Mouse (Mus musculus): ENCODE results near the gene Olfr70. TPM values are rescaled to one million over a fixed set of nuclear protein-coding genes. Genes with fewer than 3 reads are reported as not detected.

Olfr70 gene
- not detected in 2 replicates for polyA plus RNA-seq (2014; fragmentation: Nextera tagmentation; extraction: Ambion mirVana)

GRCm38 (mm10) chr4:43700707-43701106 is at the start of gene Olfr70:
Olfr70 (minus strand) TSS chr4:43700807.
- Histone ChIP-seq H3K4me2 (ENCODE audit: low read length) (no peak within 1 kb of the TSS), H3K9ac (ENCODE audit: low read length) (no peak within 1 kb of the TSS), H3K36me3 (ENCODE audit: control insufficient read depth, insufficient read depth, low read length) (no peaks in the 10 kb centered on the region), H3K27ac (ENCODE audit: low read depth) (no peak within 1 kb of the TSS), H3K4me3 (ENCODE audit: low read depth, low read length) (no peak within 1 kb of the TSS), H3K4me1 (replicated peaks; ENCODE audit: control insufficient read depth, insufficient read depth, low read length) (no peaks in the 10 kb centered on the region), H3K9me3 (ENCODE audit: control insufficient read depth, low read length) (no peaks in the 10 kb centered on the region), H3K27me3 (replicated peaks; ENCODE audit: control insufficient read depth, insufficient read depth, low read length) (no peaks in the 10 kb centered on the region)
- WGBS: 85% methylated on average over 6 of the region's 6 CpGs
- DNase-seq (ENCODE audit: low spot score): no peak
- ATAC-seq (replicated peaks; ENCODE audit: low FRiP score, low TSS enrichment, low read depth): no peak

GRCm38 (mm10) chr4:43745187-43745586 is 44.6 kb upstream of the Olfr70 start:
- H3K27me3 ChIP-seq (replicated peaks; ENCODE audit: control insufficient read depth, insufficient read depth, low read length): no peaks in the 10 kb centered on the region
- peaks cover 4% of the 10 kb centered on the region; the same call in 1 of the 2 replicates for H3K9me3 ChIP-seq (ENCODE audit: control insufficient read depth, low read length)
- H3K9ac ChIP-seq (ENCODE audit: low read length): no peak overlapping the region
- H3K4me3 ChIP-seq (ENCODE audit: low read depth, low read length): no peak overlapping the region
- DNase-seq (ENCODE audit: low spot score): no peak
- no peak overlapping the region for H3K27ac ChIP-seq (ENCODE audit: low read depth)
- H3K36me3 ChIP-seq (ENCODE audit: control insufficient read depth, insufficient read depth, low read length): no peaks in the 10 kb centered on the region
- peaks cover 7% of the 10 kb centered on the region; the same call in 1 of the 2 replicates for H3K4me1 ChIP-seq (replicated peaks; ENCODE audit: control insufficient read depth, insufficient read depth, low read length)
- ATAC-seq (replicated peaks; ENCODE audit: low FRiP score, low TSS enrichment, low read depth): no peak
- no peak overlapping the region for H3K4me2 ChIP-seq (ENCODE audit: low read length)
- WGBS: 20% methylated on average over 6 of the region's 6 CpGs

- peaks cover 7% of the 10 kb centered on the region; the same call in 1 of the 2 replicates for H3K4me1 ChIP-seq (replicated peaks; ENCODE audit: control insufficient read depth, insufficient read depth, low read length)
- no peak overlapping the region for H3K4me3 ChIP-seq (ENCODE audit: low read depth, low read length)
- no peak overlapping the region for H3K4me2 ChIP-seq (ENCODE audit: low read length)
- WGBS: 8% methylated on average over 1 of the region's 1 CpGs
- H3K27ac ChIP-seq (ENCODE audit: low read depth): no peak overlapping the region
- H3K27me3 ChIP-seq (replicated peaks; ENCODE audit: control insufficient read depth, insufficient read depth, low read length): no peaks in the 10 kb centered on the region
- DNase-seq (ENCODE audit: low spot score) (no peak), ATAC-seq (replicated peaks; ENCODE audit: low FRiP score, low TSS enrichment, low read depth) (no peak)
- H3K9me3 ChIP-seq (ENCODE audit: control insufficient read depth, low read length): no peaks in the 10 kb centered on the region
- H3K9ac ChIP-seq (ENCODE audit: low read length): no peak overlapping the region
- no peaks in the 10 kb centered on the region for H3K36me3 ChIP-seq (ENCODE audit: control insufficient read depth, insufficient read depth, low read length)
These were observed 42.5 kb upstream of the Olfr70 start for GRCm38 (mm10) chr4:43743099-43743498.

GRCm38 (mm10) chr4:43742637-43743036 is 42.0 kb upstream of the Olfr70 start:
- DNase-seq (ENCODE audit: low spot score) (no peak), ATAC-seq (replicated peaks; ENCODE audit: low FRiP score, low TSS enrichment, low read depth) (no peak)
- no peak overlapping the region for H3K9ac ChIP-seq (ENCODE audit: low read length)
- no peak overlapping the region for H3K4me3 ChIP-seq (ENCODE audit: low read depth, low read length)
- 28% methylated on average over 4 of the region's 4 CpGs for WGBS
- no peaks in the 10 kb centered on the region for H3K36me3 ChIP-seq (ENCODE audit: control insufficient read depth, insufficient read depth, low read length)
- peaks cover 7% of the 10 kb centered on the region; the same call in 1 of the 2 replicates for H3K4me1 ChIP-seq (replicated peaks; ENCODE audit: control insufficient read depth, insufficient read depth, low read length)
- no peak overlapping the region for H3K27ac ChIP-seq (ENCODE audit: low read depth)
- H3K27me3 ChIP-seq (replicated peaks; ENCODE audit: control insufficient read depth, insufficient read depth, low read length): no peaks in the 10 kb centered on the region
- no peaks in the 10 kb centered on the region for H3K9me3 ChIP-seq (ENCODE audit: control insufficient read depth, low read length)
- H3K4me2 ChIP-seq (ENCODE audit: low read length): no peak overlapping the region

- Histone ChIP-seq H3K36me3 (ENCODE audit: control insufficient read depth, insufficient read depth, low read length) (no peaks in the 10 kb centered on the region), H3K4me2 (ENCODE audit: low read length) (no peak overlapping the region), H3K9ac (ENCODE audit: low read length) (no peak overlapping the region), H3K9me3 (ENCODE audit: control insufficient read depth, low read length) (no peaks in the 10 kb centered on the region), H3K4me1 (replicated peaks; ENCODE audit: control insufficient read depth, insufficient read depth, low read length) (no peaks in the 10 kb centered on the region), H3K27me3 (replicated peaks; ENCODE audit: control insufficient read depth, insufficient read depth, low read length) (no peaks in the 10 kb centered on the region), H3K4me3 (ENCODE audit: low read depth, low read length) (no peak overlapping the region), H3K27ac (ENCODE audit: low read depth) (no peak overlapping the region)
- DNase-seq (ENCODE audit: low spot score) (no peak), ATAC-seq (replicated peaks; ENCODE audit: low FRiP score, low TSS enrichment, low read depth) (no peak)
- WGBS: 54% methylated on average over 5 of the region's 5 CpGs
These were observed 40.9 kb upstream of the Olfr70 start for GRCm38 (mm10) chr4:43741526-43741925.

GRCm38 (mm10) chr4:43738989-43739674 is 38.5 kb upstream of the Olfr70 start:
- Histone ChIP-seq H3K9me3 (ENCODE audit: control insufficient read depth, low read length) (no peaks in the 10 kb centered on the region), H3K4me1 (replicated peaks; ENCODE audit: control insufficient read depth, insufficient read depth, low read length) (no peaks in the 10 kb centered on the region), H3K4me3 (ENCODE audit: low read depth, low read length) (no peak overlapping the region), H3K36me3 (ENCODE audit: control insufficient read depth, insufficient read depth, low read length) (no peaks in the 10 kb centered on the region), H3K4me2 (ENCODE audit: low read length) (no peak overlapping the region), H3K9ac (ENCODE audit: low read length) (no peak overlapping the region), H3K27me3 (replicated peaks; ENCODE audit: control insufficient read depth, insufficient read depth, low read length) (no peaks in the 10 kb centered on the region), H3K27ac (ENCODE audit: low read depth) (no peak overlapping the region)
- ATAC-seq (replicated peaks; ENCODE audit: low FRiP score, low TSS enrichment, low read depth) (no peak), DNase-seq (ENCODE audit: low spot score) (no peak)
- 59% methylated on average over 8 of the region's 8 CpGs for WGBS

- DNase-seq (ENCODE audit: low spot score) (no peak), ATAC-seq (replicated peaks; ENCODE audit: low FRiP score, low TSS enrichment, low read depth) (no peak)
- 79% methylated on average over 6 of the region's 6 CpGs for WGBS
- H3K9me3 ChIP-seq (ENCODE audit: control insufficient read depth, low read length): no peaks in the 10 kb centered on the region
- no peak overlapping the region for H3K4me2 ChIP-seq (ENCODE audit: low read length)
- H3K4me3 ChIP-seq (ENCODE audit: low read depth, low read length): no peak overlapping the region
- H3K27me3 ChIP-seq (replicated peaks; ENCODE audit: control insufficient read depth, insufficient read depth, low read length): no peaks in the 10 kb centered on the region
- H3K27ac ChIP-seq (ENCODE audit: low read depth): no peak overlapping the region
- no peaks in the 10 kb centered on the region for H3K36me3 ChIP-seq (ENCODE audit: control insufficient read depth, insufficient read depth, low read length)
- H3K9ac ChIP-seq (ENCODE audit: low read length): no peak overlapping the region
- no peaks in the 10 kb centered on the region for H3K4me1 ChIP-seq (replicated peaks; ENCODE audit: control insufficient read depth, insufficient read depth, low read length)
These were observed 36.5 kb upstream of the Olfr70 start for GRCm38 (mm10) chr4:43737144-43737543.

GRCm38 (mm10) chr4:43733186-43733585 is 32.6 kb upstream of the Olfr70 start:
- WGBS: 85% methylated on average over 5 of the region's 5 CpGs
- no peak for DNase-seq (ENCODE audit: low spot score)
- Histone ChIP-seq H3K9ac (ENCODE audit: low read length) (no peak overlapping the region), H3K4me3 (ENCODE audit: low read depth, low read length) (no peak overlapping the region), H3K27me3 (replicated peaks; ENCODE audit: control insufficient read depth, insufficient read depth, low read length) (no peaks in the 10 kb centered on the region), H3K9me3 (ENCODE audit: control insufficient read depth, low read length) (no peaks in the 10 kb centered on the region), H3K4me2 (ENCODE audit: low read length) (no peak overlapping the region), H3K27ac (ENCODE audit: low read depth) (no peak overlapping the region), H3K4me1 (replicated peaks; ENCODE audit: control insufficient read depth, insufficient read depth, low read length) (peaks cover 9% of the 10 kb centered on the region), H3K36me3 (ENCODE audit: control insufficient read depth, insufficient read depth, low read length) (no peaks in the 10 kb centered on the region)
- no peak for ATAC-seq (replicated peaks; ENCODE audit: low FRiP score, low TSS enrichment, low read depth)

- ATAC-seq (replicated peaks; ENCODE audit: low FRiP score, low TSS enrichment, low read depth) (no peak), DNase-seq (ENCODE audit: low spot score) (no peak)
- 12% methylated on average over 1 of the region's 1 CpGs for WGBS
- Histone ChIP-seq H3K9ac (ENCODE audit: low read length) (no peak overlapping the region), H3K4me1 (replicated peaks; ENCODE audit: control insufficient read depth, insufficient read depth, low read length) (peaks cover 17% of the 10 kb centered on the region), H3K4me3 (ENCODE audit: low read depth, low read length) (no peak overlapping the region), H3K36me3 (ENCODE audit: control insufficient read depth, insufficient read depth, low read length) (no peaks in the 10 kb centered on the region), H3K4me2 (ENCODE audit: low read length) (no peak overlapping the region), H3K27me3 (replicated peaks; ENCODE audit: control insufficient read depth, insufficient read depth, low read length) (no peaks in the 10 kb centered on the region), H3K9me3 (ENCODE audit: control insufficient read depth, low read length) (no peaks in the 10 kb centered on the region), H3K27ac (ENCODE audit: low read depth) (no peak overlapping the region)
These were observed 31.6 kb upstream of the Olfr70 start for GRCm38 (mm10) chr4:43732171-43732570.
